Mouse (Mus musculus) embryonic facial prominence, embryonic 10.5 days (tissue): ENCODE results near the gene Vmn1r123. TPM values are rescaled to one million over a fixed set of nuclear protein-coding genes. Genes with fewer than 3 reads are reported as not detected.
"Not testable (repeated sequence)": the region's sequence is repeated elsewhere in the genome, so short reads cannot be mapped to it uniquely, and the experiment has no call there.

Source experiments
- DNase-seq: peaks from one replicate; pipeline ENCODE4 v3.0.0-alpha.2; 2017; ENCODE audit warnings: low spot score
- H3K27ac ChIP-seq: fragments of 300-500 bp; sonication (generic); replicated peaks from 2 replicates; pipeline ENCODE4 v1.5.1; 2016; ENCODE audit warnings: mild to moderate bottlenecking
- H3K27me3 ChIP-seq: fragments of 300-500 bp; sonication (generic); replicated peaks from 2 replicates; pipeline ENCODE4 v1.6.1; 2016; ENCODE audit warnings: low read depth, mild to moderate bottlenecking; ENCODE audit not compliant: poor library complexity, severe bottlenecking
- H3K36me3 ChIP-seq: fragments of 300-500 bp; sonication (generic); replicated peaks from 2 replicates; pipeline ENCODE4 v1.6.1; 2016; ENCODE audit warnings: mild to moderate bottlenecking, moderate library complexity
- H3K4me1 ChIP-seq: fragments of 300-500 bp; sonication (generic); 2 replicates; pipeline ENCODE4 v1.6.1; 2016
- H3K4me3 ChIP-seq: fragments of 300-500 bp; sonication (generic); 2 replicates; pipeline ENCODE4 v1.5.1; 2016; ENCODE audit warnings: mild to moderate bottlenecking, moderate library complexity
- H3K9me3 ChIP-seq: fragments of 300-500 bp; sonication (generic); 2 replicates; pipeline ENCODE4 v1.6.1; 2016; ENCODE audit warnings: mild to moderate bottlenecking
- WGBS: fragments of 180-500 bp; shearing (Covaris S2); methylation state at CpG from one replicate; pipeline ENCODE4 v1.1.7; 2016; 5-methylcytosine and 5-hydroxymethylcytosine counted together
- polyA plus RNA-seq: library from polyadenylated mRNA; unstranded; fragments of >200 nt; fragmentation: Nextera tagmentation; extraction: Ambion mirVana; gene quantifications from 2 replicates; pipeline ENCODE4 v1.2.1, GENCODE M21; 2016

Vmn1r123 gene
- not detected in 2 replicates for polyA plus RNA-seq

- not testable (repeated sequence) for DNase-seq, H3K4me3 ChIP-seq, H3K4me1 ChIP-seq, H3K27ac ChIP-seq, H3K9me3 ChIP-seq, H3K27me3 ChIP-seq, H3K36me3 ChIP-seq
- 25% methylated on average over 1 of the region's 3 CpGs for WGBS
Measured at GRCm38 (mm10) chr7:21161885-21162284, at the start of gene Vmn1r123. Gene Vmn1r123, plus strand, starts transcription at chr7:21162185.

GRCm38 (mm10) chr7:21134028-21134427, 28.0 kb upstream of the Vmn1r123 start, which contains the start of gene Vmn1r122:
Gene Vmn1r122, minus strand, starts transcription at chr7:21134128.
- not testable (repeated sequence) for H3K27me3 ChIP-seq, H3K9me3 ChIP-seq, H3K4me3 ChIP-seq, H3K27ac ChIP-seq, DNase-seq, H3K4me1 ChIP-seq, H3K36me3 ChIP-seq
- WGBS = 65% methylated on average over 3 of the region's 3 CpGs

GRCm38 (mm10) chr7:21190323-21190722, 28.3 kb downstream of the Vmn1r123 start, which contains the start of gene Gm5157:
Gene Gm5157, minus strand, starts transcription at chr7:21190423.
- not testable (repeated sequence) for H3K4me1 ChIP-seq, H3K27ac ChIP-seq, H3K27me3 ChIP-seq, H3K36me3 ChIP-seq, H3K4me3 ChIP-seq, H3K9me3 ChIP-seq, DNase-seq
- WGBS = 42% methylated on average over 1 of the region's 2 CpGs

Other genes with a start within 250 kb of the Vmn1r123 start
- not detected in 2 replicates for gene Vmn1r118, start 249.8 kb upstream of the Vmn1r123 start, polyA plus RNA-seq
- not detected in 2 replicates for gene Vmn1r119, start 149.7 kb upstream of the Vmn1r123 start, polyA plus RNA-seq
- gene Vmn1r120, start 108.4 kb upstream of the Vmn1r123 start, polyA plus RNA-seq = not detected in 2 replicates
- not detected in 2 replicates for gene Vmn1r121, start 63.7 kb upstream of the Vmn1r123 start, polyA plus RNA-seq
- gene Vmn1r122, start 28.1 kb upstream of the Vmn1r123 start, polyA plus RNA-seq = not detected in 2 replicates
- gene Gm5157, start 28.2 kb downstream of the Vmn1r123 start, polyA plus RNA-seq = not detected in 2 replicates
- not detected in 2 replicates for gene Vmn1r124, start 98.4 kb downstream of the Vmn1r123 start, polyA plus RNA-seq
- not detected in 2 replicates for gene Vmn1r125, start 110.0 kb downstream of the Vmn1r123 start, polyA plus RNA-seq
- not detected in 2 replicates for gene Vmn1r126, start 139.3 kb downstream of the Vmn1r123 start, polyA plus RNA-seq
- not detected in 2 replicates for gene Vmn1r127, start 157.7 kb downstream of the Vmn1r123 start, polyA plus RNA-seq
- not detected in 2 replicates for gene Vmn1r128, start 187.2 kb downstream of the Vmn1r123 start, polyA plus RNA-seq
- gene Vmn1r129, start 199.1 kb downstream of the Vmn1r123 start, polyA plus RNA-seq = not detected in 2 replicates